Mouse (Mus musculus): ENCODE data around the gene Vgll4.

- TF ChIP-seq CTCF (conservative IDR thresholded peaks at IDR 0.05 in 1 of 2, IDR thresholded peaks at IDR 0.05 in 1 of 2; ENCODE audit: low read depth in 2 of 2, low read length in 2 of 2), result no peak
- TF ChIP-seq NELFE (IDR thresholded peaks at IDR 0.05; ENCODE audit: low read depth, low read length), result no peak
- no peak for TF ChIP-seq POLR2A (IDR thresholded peaks at IDR 0.05; ENCODE audit: low read depth, low read length)
- TF ChIP-seq MXI1 (IDR thresholded peaks at IDR 0.05; ENCODE audit: low read depth, low read length), result no peak
- no peak for TF ChIP-seq JUN (IDR thresholded peaks at IDR 0.05; ENCODE audit: insufficient read depth, low read depth, low read length)
These were observed 69.6 kb downstream of the Vgll4 start for GRCm38 (mm10) chr6:114900194-114900593.

Measured in CH12.LX (cell line).